Mouse (Mus musculus): ENCODE results near the gene Nefh.

Gene Nefh

GRCm38 (mm10) chr11:4953401-4953800 is 5.5 kb upstream of the Nefh start:
- no peak for DNase-seq (ENCODE audit: low spot score)

- DNase-seq (ENCODE audit: low spot score): no peak
Measured at GRCm38 (mm10) chr11:4949256-4950044, 1.6 kb upstream of the Nefh start.

- DNase-seq (ENCODE audit: low spot score): no peak
Measured at GRCm38 (mm10) chr11:4948792-4949191, 928 bp upstream of the Nefh start.

DNA sequence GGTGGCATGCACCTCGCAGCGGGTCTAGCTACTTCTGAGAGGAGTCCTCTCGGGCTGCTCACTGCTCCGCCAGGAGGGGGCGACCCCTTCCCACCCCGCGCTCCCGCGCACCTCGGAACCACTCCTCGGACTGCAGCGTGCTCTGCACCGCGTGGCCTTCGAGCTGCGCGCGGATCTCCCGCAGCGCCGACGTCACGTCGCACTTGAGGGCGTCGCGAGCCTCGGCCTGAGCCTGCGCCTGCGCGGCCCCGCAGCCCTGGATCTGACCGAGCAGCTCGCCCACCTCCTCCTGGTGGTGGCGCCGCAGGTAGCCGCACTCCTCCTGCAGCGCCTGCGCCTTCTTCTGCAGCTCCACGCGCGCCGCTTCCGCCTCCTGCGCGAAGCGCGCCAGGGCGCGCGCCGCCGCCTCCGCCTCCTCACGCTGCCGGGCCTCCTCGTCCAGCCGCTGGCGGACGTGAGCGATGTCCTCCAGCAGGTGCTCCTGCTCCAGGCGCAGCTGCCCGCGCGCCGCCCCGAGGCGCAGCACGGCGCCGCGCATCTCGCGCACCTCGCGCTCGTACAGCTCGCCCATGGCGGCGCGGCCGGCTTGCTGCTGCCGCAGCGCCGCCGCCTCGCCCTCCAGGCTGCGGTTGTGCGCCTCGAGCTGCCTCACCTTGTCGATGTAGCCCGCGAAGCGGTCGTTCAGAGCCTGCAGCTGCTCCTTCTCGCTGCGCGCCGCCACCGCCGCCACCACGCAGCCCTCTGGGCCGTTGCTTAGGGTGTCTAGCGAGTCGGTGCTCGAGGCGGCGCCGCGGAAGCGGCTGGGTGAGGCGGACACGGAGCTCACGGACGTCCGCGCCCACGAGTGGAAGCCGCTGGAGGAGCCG is 684 bp downstream of the Nefh start:
- DNase-seq (ENCODE audit: low spot score): peak; percentile 50

DNA sequence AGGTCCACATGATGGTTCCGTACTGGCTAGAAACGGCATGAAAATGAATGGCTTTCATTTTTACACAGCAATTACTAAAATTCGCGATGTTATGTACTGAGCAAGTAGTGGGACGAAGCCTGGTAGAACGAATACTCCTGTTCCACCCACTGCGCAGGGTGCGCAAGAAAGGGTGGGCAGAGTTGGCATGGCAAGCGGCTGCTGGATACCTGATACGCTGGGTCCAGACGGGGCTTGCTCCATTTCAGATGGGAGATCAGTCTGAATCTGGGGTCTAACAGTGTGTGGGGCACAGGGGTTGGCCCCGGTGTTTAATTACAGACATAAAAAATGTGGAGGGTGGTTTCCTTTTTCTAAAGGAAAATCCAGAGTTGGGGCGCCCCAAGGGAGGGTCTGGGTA is 1.3 kb downstream of the Nefh start:
- no peak for DNase-seq (ENCODE audit: low spot score)

- no peak for DNase-seq (ENCODE audit: low spot score)
Measured at GRCm38 (mm10) chr11:4936243-4936642, 11.6 kb downstream of the Nefh start.

- no peak for DNase-seq (ENCODE audit: low spot score)
Measured at GRCm38 (mm10) chr11:4931009-4931601, 16.8 kb downstream of the Nefh start.

DNA sequence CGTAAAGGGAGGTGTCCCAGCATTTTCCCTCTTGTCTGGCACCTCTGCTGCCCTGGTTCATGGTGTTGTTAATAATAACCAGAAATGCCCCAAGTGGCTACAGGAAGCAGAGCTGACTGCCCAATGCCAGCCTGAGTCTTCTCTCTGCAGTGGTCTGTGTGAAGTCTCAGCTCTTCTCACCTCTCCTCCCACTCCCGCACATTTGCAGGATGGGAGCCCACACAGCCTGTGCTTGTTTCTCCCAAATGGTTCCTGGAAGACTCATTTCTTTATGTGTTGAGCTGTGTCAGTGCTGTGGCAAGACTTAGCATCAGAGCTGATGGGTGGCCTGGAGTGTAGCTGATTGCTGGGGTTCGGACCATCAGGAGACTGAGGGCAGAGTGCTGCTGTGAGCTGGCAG is 20.6 kb downstream of the Nefh start:
- DNase-seq (ENCODE audit: low spot score): no peak

- DNase-seq (ENCODE audit: low spot score): no peak
Measured at GRCm38 (mm10) chr11:4921751-4922150, 26.1 kb downstream of the Nefh start.

DNA sequence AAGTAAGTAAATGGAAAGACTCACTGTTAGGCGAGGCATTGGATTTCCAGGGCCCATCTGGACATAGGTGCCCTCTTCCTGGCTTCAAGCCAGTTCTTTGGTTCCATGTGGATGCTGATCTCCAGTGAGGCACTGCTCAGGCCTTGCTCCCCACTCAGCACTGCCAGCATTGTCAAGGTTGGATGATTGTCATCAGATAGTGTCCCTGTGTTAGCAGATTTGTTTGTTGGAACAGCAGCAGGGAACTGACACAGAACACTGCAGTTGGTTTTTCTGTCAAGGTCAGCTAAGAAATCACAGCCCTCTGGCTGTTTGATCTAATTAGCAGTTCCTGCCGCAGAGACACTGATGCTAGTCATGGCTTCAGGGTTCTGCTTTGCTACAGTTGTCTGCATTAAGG is 26.6 kb downstream of the Nefh start:
- DNase-seq (ENCODE audit: low spot score): no peak

DNA sequence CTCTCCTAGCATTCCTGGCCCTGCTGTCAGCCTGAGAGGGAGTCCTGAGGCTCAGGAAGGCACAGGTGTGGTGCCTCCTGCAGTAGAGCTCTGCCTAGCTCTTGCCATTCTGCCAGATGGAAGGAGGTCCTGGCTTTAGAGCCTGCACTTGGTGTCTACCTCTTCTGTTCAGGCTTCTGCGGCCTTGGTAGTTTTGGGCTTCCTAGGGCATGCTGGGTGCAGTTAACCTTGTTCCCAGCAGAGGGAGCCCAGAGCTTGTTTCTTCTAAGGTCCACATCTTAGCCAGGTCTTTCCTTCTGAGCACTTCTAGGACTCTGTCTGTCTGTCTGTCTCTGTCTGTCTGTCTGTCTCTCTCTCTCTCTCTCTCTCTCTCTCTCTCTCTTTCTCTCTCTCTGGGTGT is 31.8 kb downstream of the Nefh start:
- DNase-seq (ENCODE audit: low spot score): peak; percentile 16

GRCm38 (mm10) chr11:4906231-4906630 is 41.6 kb downstream of the Nefh start:
- DNase-seq (ENCODE audit: low spot score): no peak

GRCm38 (mm10) chr11:4901956-4902355 is 45.9 kb downstream of the Nefh start:
- DNase-seq (ENCODE audit: low spot score): no peak

DNA sequence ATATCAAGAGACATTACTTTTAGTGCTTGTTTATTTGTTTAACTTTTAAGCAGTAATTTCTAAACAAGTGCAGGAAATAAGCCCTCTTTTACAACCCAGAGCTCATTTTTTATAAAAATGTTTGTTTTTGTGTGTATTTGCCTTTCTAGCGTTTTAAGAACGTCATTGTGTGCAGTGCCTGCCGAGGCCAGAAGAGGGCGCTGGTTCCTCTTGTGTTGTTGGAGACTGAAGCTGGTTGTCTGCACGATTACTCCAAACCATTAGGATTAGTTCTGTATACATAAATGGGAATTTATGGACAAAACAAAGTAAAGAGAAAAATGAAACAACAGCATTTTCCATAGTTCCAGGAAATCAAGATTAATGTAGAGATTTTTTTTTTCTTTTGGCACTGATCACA is 47.4 kb downstream of the Nefh start:
- no peak for DNase-seq (ENCODE audit: low spot score)

GRCm38 (mm10) chr11:4894848-4895816 is 52.7 kb downstream of the Nefh start, which contains the start of gene Thoc5:
Gene Thoc5, plus strand, starts transcription at chr11:4895320.
- DNase-seq (ENCODE audit: low spot score): peak; percentile 67
